Mouse (Mus musculus): ENCODE data around the gene Speer4f1. TPM values are rescaled to one million over a fixed set of nuclear protein-coding genes. Genes with fewer than 3 reads are reported as not detected.
"Not testable (repeated sequence)": the region's sequence is repeated elsewhere in the genome, so short reads cannot be mapped to it uniquely, and the experiment has no call there.

The Speer4f1 gene
- not detected for total RNA-seq (2021)
- long read RNA-seq, experiment 1, result 0 reads
- long read RNA-seq, experiment 2, result 0 reads

GRCm38 (mm10) chr5:17475798-17476197, at the start of gene Speer4f1:
Speer4f1 (plus strand) TSS chr5:17476098.
- not testable (repeated sequence) for DNase-seq

- DNase-seq, result no peak
Observed at GRCm38 (mm10) chr5:17426930-17427329, 49.0 kb upstream of the Speer4f1 start.

GRCm38 (mm10) chr5:17434721-17435120, 41.2 kb upstream of the Speer4f1 start:
- no peak for DNase-seq

GRCm38 (mm10) chr5:17436209-17436608, 39.7 kb upstream of the Speer4f1 start:
- DNase-seq, result no peak

- DNase-seq, result no peak
Observed at GRCm38 (mm10) chr5:17439487-17440102, 36.3 kb upstream of the Speer4f1 start.

- DNase-seq, result no peak
Observed at GRCm38 (mm10) chr5:17454059-17454458, 21.8 kb upstream of the Speer4f1 start.

- DNase-seq, result no peak
Observed at GRCm38 (mm10) chr5:17454952-17455586, 20.8 kb upstream of the Speer4f1 start.

GRCm38 (mm10) chr5:17456671-17457070, 19.2 kb upstream of the Speer4f1 start:
- DNase-seq, result no peak

GRCm38 (mm10) chr5:17468120-17468519, 7.8 kb upstream of the Speer4f1 start:
- not testable (repeated sequence) for DNase-seq

- no peak for DNase-seq
Observed at GRCm38 (mm10) chr5:17476476-17476875, 578 bp downstream of the Speer4f1 start.

- no peak for DNase-seq
Observed at GRCm38 (mm10) chr5:17489894-17490293, 14.0 kb downstream of the Speer4f1 start.

GRCm38 (mm10) chr5:17495616-17496015, 19.7 kb downstream of the Speer4f1 start:
- DNase-seq, result peak; percentile 11

- DNase-seq, result no peak
Observed at GRCm38 (mm10) chr5:17496650-17497049, 20.8 kb downstream of the Speer4f1 start.

GRCm38 (mm10) chr5:17499873-17500329, 24.0 kb downstream of the Speer4f1 start:
- DNase-seq, result no peak

GRCm38 (mm10) chr5:17500866-17501265, 25.0 kb downstream of the Speer4f1 start:
- DNase-seq, result no peak

- DNase-seq, result no peak
Observed at GRCm38 (mm10) chr5:17505540-17505939, 29.6 kb downstream of the Speer4f1 start.

GRCm38 (mm10) chr5:17508038-17508437, 32.1 kb downstream of the Speer4f1 start:
- no peak for DNase-seq

Other genes with a start within 250 kb of the Speer4f1 start
- gene Speer4f2, start 102.9 kb upstream of the Speer4f1 start, total RNA-seq (2021), result not detected
- 10 to 100 TPM; 20.4 to 24.8 TPM for gene Sema3c, start 98.2 kb downstream of the Speer4f1 start, total RNA-seq (2021)

All from adrenal gland, postnatal 10 days (tissue).